Mouse (Mus musculus) ES-E14 (cell line): Measurements from ENCODE around the gene Cadm1.

Source experiments
- CHD2 ChIP-seq: IDR thresholded peaks from 2 replicates; pipeline ENCODE4 v1.6.1; 2014; ENCODE audit warnings: mild to moderate bottlenecking, low read depth, low read length, inconsistent platforms
- HCFC1 ChIP-seq: IDR thresholded peaks from 2 replicates; pipeline ENCODE4 v1.6.1; 2012; ENCODE audit warnings: low read length, inconsistent platforms, borderline replicate concordance; ENCODE audit not compliant: insufficient read depth
- MAFK ChIP-seq: IDR thresholded peaks from 2 replicates; pipeline ENCODE4 v1.6.1; 2014; ENCODE audit warnings: mild to moderate bottlenecking, low read depth, low read length, inconsistent platforms; ENCODE audit not compliant: insufficient read depth
- ZC3H11A ChIP-seq: IDR thresholded peaks from 2 replicates; pipeline ENCODE4 v1.6.1; 2012; ENCODE audit warnings: low read depth, mild to moderate bottlenecking, inconsistent platforms, low read length, borderline replicate concordance
- ZNF384 ChIP-seq: IDR thresholded peaks from 2 replicates; pipeline ENCODE4 v1.6.1; 2012; ENCODE audit warnings: low read depth, low read length, inconsistent platforms

GRCm38 (mm10) chr9:47786642-47787041 lies 256.7 kb downstream of the Cadm1 start:
- no peak for TF ChIP-seq ZNF384
- no peak for TF ChIP-seq CHD2
- no peak for TF ChIP-seq HCFC1
- no peak for TF ChIP-seq MAFK
- no peak for TF ChIP-seq ZC3H11A
